ENCODE assay signal across 11 mouse cellular contexts in the genomic region with DNA sequence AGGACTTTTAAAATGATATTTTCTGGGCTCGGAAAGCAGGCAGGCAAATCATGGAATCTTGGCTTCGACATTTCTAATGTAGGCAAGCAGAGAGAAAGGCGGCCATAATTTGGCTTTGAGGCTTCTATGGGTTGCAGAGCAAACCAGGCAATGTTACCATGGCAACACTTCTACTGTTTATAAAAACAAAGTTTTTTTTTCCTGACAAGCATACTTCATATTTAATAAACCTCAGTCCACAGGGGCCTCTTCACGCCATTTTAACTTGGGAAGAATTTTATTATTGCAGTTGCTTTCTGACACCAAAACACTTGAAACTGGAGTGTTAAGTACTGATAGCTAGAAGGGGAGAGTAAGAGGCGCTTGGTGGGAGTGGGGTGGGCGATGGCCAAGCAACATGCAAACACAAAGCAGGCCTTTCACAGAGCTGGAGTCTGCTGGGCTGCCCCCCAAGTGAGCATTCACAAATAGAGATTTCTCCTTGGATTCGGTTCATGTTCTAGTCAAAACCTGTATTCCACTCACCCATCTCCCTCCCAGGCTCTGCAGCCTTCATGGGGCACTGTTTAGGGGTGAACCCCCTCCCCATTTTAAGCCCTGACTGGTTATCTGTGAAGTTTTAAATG. TPM values are rescaled to one million over a fixed set of nuclear protein-coding genes. Genes with fewer than 3 reads are reported as not detected.
DNase-seq lines count a peak whose midpoint lies in the region; ATAC-seq and TF ChIP-seq lines count a peak whose summit lies in the region.
"Had no signal": no experiment of that assay in that cellular context is flagged by ENCODE, and none has a peak within 500 bp of the region (broad histone marks: within the 10 kb centered on the region; RNA-seq: fewer than 3 reads in every experiment).

No protein-coding gene starts in this region.

- H3K4me1 ChIP-seq in heart, embryonic 15.5 days (replicated peaks) = peaks cover 27% of the 10 kb centered on the region
- H3K4me1 ChIP-seq in lung, postnatal 0 days (ENCODE audit: insufficient read depth, low read depth, low read length) = peaks cover 13% of the 10 kb centered on the region

- DNase-seq in heart, adult 11 months = peak; percentile 86
- no peak for DNase-seq in heart, postnatal 25 days (ENCODE audit: low spot score)
- peak; percentile 54 for DNase-seq in MN1 (ENCODE audit: low spot score)
- DNase-seq in lung, postnatal 0 days (ENCODE audit: low spot score) = peak; percentile 94
- no peak for DNase-seq in c-Kit-positive CD71-positive TER-119-positive erythroid progenitor cells, embryonic 14.5 days (ENCODE audit: low spot score)
- no peak for DNase-seq in liver
- DNase-seq in urinary bladder, postnatal 10 days (ENCODE audit: low spot score) = no peak
- DNase-seq: thymus, postnatal 4 days had no signal

- no peaks in the 10 kb centered on the region for H3K36me3 ChIP-seq in heart, embryonic 15.5 days
- H3K36me3 ChIP-seq in lung, postnatal 0 days (ENCODE audit: insufficient read depth, low read length) = no peaks in the 10 kb centered on the region

- WGBS in heart, embryonic 15.5 days = 41% methylated on average over 7 of the region's 7 CpGs
- WGBS in lung, postnatal 0 days = 30% methylated on average over 7 of the region's 7 CpGs

- no peak overlapping the region for H3K4me2 ChIP-seq in heart, embryonic 15.5 days
- H3K4me2 ChIP-seq in lung, postnatal 0 days (replicated peaks; ENCODE audit: low read depth, low read length) = no peak overlapping the region

- H3K9ac ChIP-seq in heart, embryonic 15.5 days = no peak overlapping the region
- H3K9ac ChIP-seq in lung, postnatal 0 days (replicated peaks; ENCODE audit: low read depth) = no peak overlapping the region

- no peak for TF ChIP-seq CTCF in lung, postnatal 0 days (IDR thresholded peaks at IDR 0.05)

- intact Hi-C loops in heart, postnatal 25 days (cut with DNase I) = loop anchor here (5.0 kb wide), 1 partner anchor 113 kb away; no protein-coding TSS in a partner anchor

- no peaks in the 10 kb centered on the region for H3K27me3 ChIP-seq in heart, embryonic 15.5 days
- H3K27me3 ChIP-seq in lung, postnatal 0 days (replicated peaks; ENCODE audit: insufficient read depth, low read length) = no peaks in the 10 kb centered on the region

- peak; percentile 69 for TF ChIP-seq EP300 in lung, postnatal 0 days (IDR thresholded peaks at IDR 0.05)

- ATAC-seq in heart, embryonic 15.5 days (replicated peaks; ENCODE audit: insufficient number of reproducible peaks, insufficient read depth, low FRiP score, low read depth) = no peak
- ATAC-seq in lung, postnatal 0 days = peak; percentile 72

- peak overlapping the region; percentile 54 for H3K27ac ChIP-seq in heart, embryonic 15.5 days
- peak overlapping the region; percentile 43 for H3K27ac ChIP-seq in lung, postnatal 0 days (ENCODE audit: low read length)

- H3K4me3 ChIP-seq in heart, embryonic 15.5 days = no peak overlapping the region
- H3K4me3 ChIP-seq in lung, postnatal 0 days (ENCODE audit: low read depth, low read length) = no peak overlapping the region
- H3K4me3 ChIP-seq: megakaryocyte, embryonic 14.5 days had no signal

- no peaks in the 10 kb centered on the region for H3K9me3 ChIP-seq in heart, embryonic 15.5 days (replicated peaks)
- H3K9me3 ChIP-seq in lung, postnatal 0 days (ENCODE audit: low read length) = no peaks in the 10 kb centered on the region
- H3K9me3 ChIP-seq: G1E; megakaryocyte, embryonic 14.5 days had no signal

RNA-seq across cellular contexts. Expression of gene D6Ertd527e, which starts 4.8 kb away (rescaled TPM):
- total RNA-seq in heart, postnatal 25 days (2021) = not detected
- 0.09 and 0.13 TPM in 2 replicates for polyA plus RNA-seq in heart, embryonic 15.5 days (2015; fragmentation: Nextera tagmentation; extraction: Ambion mirVana)
- polyA plus RNA-seq in lung, postnatal 0 days (2015; fragmentation: Nextera tagmentation; extraction: Ambion mirVana) = 0.30 and 0.33 TPM in 2 replicates

RNA-seq across cellular contexts. Expression of gene Gfpt1, which starts 57.1 kb away (rescaled TPM):
- total RNA-seq in heart, postnatal 25 days (2021) = 10 to 100 TPM; 14.8 to 17.7 TPM
- polyA plus RNA-seq in heart, embryonic 15.5 days (2015; fragmentation: Nextera tagmentation; extraction: Ambion mirVana) = 8.6 and 9.7 TPM in 2 replicates
- polyA plus RNA-seq in lung, postnatal 0 days (2015; fragmentation: Nextera tagmentation; extraction: Ambion mirVana) = 10.8 and 11.5 TPM in 2 replicates

Comparison
In these comparisons a context has a peak if more than half of its experiments do, and no peak if none do; other contexts are left out.
1. DNase-seq: peak in heart, adult 11 months (single experiment), MN1 (single experiment) and lung, postnatal 0 days (single experiment); none in heart, postnatal 25 days (single experiment), c-Kit-positive CD71-positive TER-119-positive erythroid progenitor cells, embryonic 14.5 days (single experiment), liver (single experiment) and urinary bladder, postnatal 10 days (single experiment).